Mouse (Mus musculus) embryonic facial prominence, embryonic 14.5 days (tissue): Measurements from ENCODE around the gene Prdm16. TPM values are rescaled to one million over a fixed set of nuclear protein-coding genes. Genes with fewer than 3 reads are reported as not detected.

Source experiments
- ATAC-seq: fragments of 200-750 bp; cut with Nextera tagmentation; 2 replicates; pipeline ENCODE4 v1.8.0; 2017; ENCODE audit warnings: low read depth, moderate number of reproducible peaks, moderate TSS enrichment
- DNase-seq: peaks from one replicate; pipeline ENCODE4 v3.0.0-alpha.2; 2015; ENCODE audit warnings: low spot score
- H3K27ac ChIP-seq: fragments of 300-500 bp; sonication (generic); replicated peaks from 2 replicates; pipeline ENCODE4 v1.5.1; 2014; ENCODE audit warnings: low read depth, mild to moderate bottlenecking, low read length, moderate library complexity
- H3K27me3 ChIP-seq: fragments of 300-500 bp; sonication (generic); replicated peaks from 2 replicates; pipeline ENCODE4 v1.6.1; 2014; ENCODE audit warnings: low read length; ENCODE audit not compliant: control insufficient read depth, insufficient read depth
- H3K36me3 ChIP-seq: fragments of 300-500 bp; sonication (generic); 2 replicates; pipeline ENCODE4 v1.6.1; 2014; ENCODE audit warnings: low read length, mixed read lengths; ENCODE audit not compliant: control insufficient read depth, insufficient read depth
- H3K4me1 ChIP-seq: fragments of 300-500 bp; sonication (generic); 2 replicates; pipeline ENCODE4 v1.6.1; 2014; ENCODE audit warnings: antibody characterized with exemption, low read length; ENCODE audit not compliant: control insufficient read depth, insufficient read depth
- H3K4me2 ChIP-seq: fragments of 300-500 bp; sonication (generic); 2 replicates; pipeline ENCODE4 v1.6.1; 2014; ENCODE audit warnings: low read depth, mild to moderate bottlenecking, low read length, moderate library complexity, mixed read lengths
- H3K4me3 ChIP-seq: fragments of 300-500 bp; sonication (generic); 2 replicates; pipeline ENCODE4 v1.5.1; 2014; ENCODE audit warnings: low read depth, mild to moderate bottlenecking, low read length
- H3K9ac ChIP-seq: fragments of 300-500 bp; sonication (generic); 2 replicates; pipeline ENCODE4 v1.6.1; 2014; ENCODE audit warnings: low read depth, mild to moderate bottlenecking, low read length, moderate library complexity, mixed read lengths
- H3K9me3 ChIP-seq: fragments of 300-500 bp; sonication (generic); 2 replicates; pipeline ENCODE4 v1.6.1; 2016; ENCODE audit warnings: low read length; ENCODE audit not compliant: control insufficient read depth
- WGBS: fragments of 180-500 bp; shearing (Covaris S2); extraction: QIAGEN DNeasy Blood & Tissue Kit; methylation state at CpG from one replicate; pipeline ENCODE4 v1.1.7; 2014; 5-methylcytosine and 5-hydroxymethylcytosine counted together
- polyA plus RNA-seq: library from polyadenylated mRNA; unstranded; fragments of >200 nt; fragmentation: Nextera tagmentation; extraction: Ambion mirVana; gene quantifications from 2 replicates; pipeline ENCODE4 v1.2.1, GENCODE M21; 2014

Gene Prdm16
- polyA plus RNA-seq, 1 experiment from 2014 or later = 12.7 TPM

DNA sequence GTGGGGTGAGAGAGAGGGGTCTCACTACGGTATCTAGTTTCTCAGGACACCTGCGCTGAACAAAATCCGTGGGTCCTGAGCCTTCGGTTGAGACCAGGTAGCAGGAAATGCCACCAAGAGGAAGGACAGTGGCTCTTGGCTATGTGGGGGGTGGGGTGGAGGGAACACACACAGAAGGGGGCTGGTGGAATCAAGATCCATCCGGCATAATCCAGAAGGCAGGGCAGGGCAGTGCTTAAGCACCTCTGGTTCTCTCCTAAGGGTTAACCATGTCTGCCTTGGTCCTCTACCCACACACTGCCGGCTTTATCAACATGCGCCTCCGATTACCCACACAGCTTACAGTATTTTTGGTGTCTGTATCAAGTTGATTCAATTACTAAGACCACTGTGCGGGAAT is 191.0 kb downstream of the Prdm16 start:
- Histone ChIP-seq H3K27ac (no peak overlapping the region), H3K9me3 (no peaks in the 10 kb centered on the region), H3K36me3 (no peaks in the 10 kb centered on the region), H3K4me3 (no peak overlapping the region), H3K9ac (no peak overlapping the region), H3K4me1 (peaks cover 6% of the 10 kb centered on the region), H3K27me3 (no peaks in the 10 kb centered on the region), H3K4me2 (no peak overlapping the region)
- DNase-seq = peak; percentile 32
- ATAC-seq = no peak
- WGBS = 48% methylated on average over 9 of the region's 9 CpGs

- Histone ChIP-seq H3K9ac (no peak overlapping the region), H3K4me2 (no peak overlapping the region), H3K4me1 (peaks cover 6% of the 10 kb centered on the region), H3K27ac (no peak overlapping the region), H3K4me3 (no peak overlapping the region), H3K36me3 (no peaks in the 10 kb centered on the region), H3K9me3 (no peaks in the 10 kb centered on the region), H3K27me3 (no peaks in the 10 kb centered on the region)
- WGBS = 38% methylated on average over 9 of the region's 9 CpGs
- ATAC-seq (no peak), DNase-seq (no peak)
These were observed 193.9 kb downstream of the Prdm16 start for GRCm38 (mm10) chr4:154442645-154443304.

- H3K27me3 ChIP-seq = no peaks in the 10 kb centered on the region
- H3K4me3 ChIP-seq = no peak overlapping the region
- no peak overlapping the region for H3K27ac ChIP-seq
- H3K36me3 ChIP-seq = no peaks in the 10 kb centered on the region
- no peak overlapping the region for H3K9ac ChIP-seq
- ATAC-seq = no peak
- WGBS = 60% methylated on average over 14 of the region's 14 CpGs
- H3K4me2 ChIP-seq = no peak overlapping the region
- peaks cover 4% of the 10 kb centered on the region; the same call in 1 of the 2 replicates for H3K9me3 ChIP-seq
- no peak for DNase-seq
- no peaks in the 10 kb centered on the region for H3K4me1 ChIP-seq
These were observed 197.1 kb downstream of the Prdm16 start for GRCm38 (mm10) chr4:154439455-154440052.

- peak; percentile 18; the same call in 1 of the 2 replicates for ATAC-seq
- H3K27me3 ChIP-seq = no peaks in the 10 kb centered on the region
These were observed 198.1 kb downstream of the Prdm16 start for GRCm38 (mm10) chr4:154438610-154439009.

DNA sequence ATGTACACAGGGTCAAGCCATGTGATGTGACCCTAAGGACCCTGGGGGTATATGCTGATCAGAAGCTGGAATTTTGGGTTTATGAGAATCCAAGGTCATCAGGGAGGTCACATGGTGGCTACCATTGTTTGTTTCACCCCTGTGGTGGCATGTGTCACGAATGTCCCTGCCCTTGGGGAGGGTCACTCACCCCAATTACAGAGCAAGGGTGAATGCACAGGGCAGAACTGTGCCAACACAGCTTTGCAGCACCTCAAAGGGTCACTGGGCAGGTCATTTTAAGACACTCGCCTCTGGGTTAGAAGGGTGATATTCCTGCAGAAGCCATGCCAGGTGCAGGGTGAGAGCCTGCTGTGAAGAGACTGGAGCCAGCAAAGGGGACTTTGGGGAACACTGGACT is 206.9 kb downstream of the Prdm16 start:
- Histone ChIP-seq H3K4me3 (no peak overlapping the region), H3K9me3 (no peaks in the 10 kb centered on the region), H3K9ac (no peak overlapping the region), H3K4me2 (no peak overlapping the region), H3K27me3 (peaks cover 12% of the 10 kb centered on the region; the same call in 1 of the 2 replicates), H3K4me1 (peaks cover 17% of the 10 kb centered on the region), H3K27ac (no peak overlapping the region), H3K36me3 (no peaks in the 10 kb centered on the region)
- DNase-seq (no peak), ATAC-seq (no peak)
- WGBS = 51% methylated on average over 2 of the region's 2 CpGs

More at GRCm38 (mm10) chr4:154438610-154439009, 198.1 kb downstream of the Prdm16 start:
- WGBS = 69% methylated on average over 15 of the region's 15 CpGs
- H3K9me3 ChIP-seq = peaks cover 4% of the 10 kb centered on the region; the same call in 1 of the 2 replicates
- H3K4me1 ChIP-seq = no peaks in the 10 kb centered on the region
- no peaks in the 10 kb centered on the region for H3K36me3 ChIP-seq
- DNase-seq = peak; percentile 31
- no peak overlapping the region for H3K9ac ChIP-seq
- H3K4me3 ChIP-seq = no peak overlapping the region
- no peak overlapping the region for H3K4me2 ChIP-seq
- H3K27ac ChIP-seq = no peak overlapping the region

- ATAC-seq (no peak), DNase-seq (no peak)
- 45% methylated on average over 7 of the region's 7 CpGs for WGBS
- H3K9ac ChIP-seq = no peak overlapping the region
- no peaks in the 10 kb centered on the region for H3K36me3 ChIP-seq
- no peak overlapping the region for H3K4me3 ChIP-seq
- H3K4me1 ChIP-seq = peaks cover 36% of the 10 kb centered on the region
- peaks cover 18% of the 10 kb centered on the region; the same call in 1 of the 2 replicates for H3K27me3 ChIP-seq
- no peaks in the 10 kb centered on the region for H3K9me3 ChIP-seq
- H3K4me2 ChIP-seq = no peak overlapping the region
- H3K27ac ChIP-seq = no peak overlapping the region
These were observed 209.8 kb downstream of the Prdm16 start for GRCm38 (mm10) chr4:154426901-154427300.

- H3K4me2 ChIP-seq = no peak overlapping the region
- H3K9ac ChIP-seq = no peak overlapping the region
- peak overlapping the region; percentile 31; the same call in 1 of the 2 replicates for H3K27ac ChIP-seq
- H3K27me3 ChIP-seq = peaks cover 18% of the 10 kb centered on the region; the same call in 1 of the 2 replicates
- WGBS = 40% methylated on average over 17 of the region's 17 CpGs
- no peaks in the 10 kb centered on the region for H3K36me3 ChIP-seq
- H3K4me1 ChIP-seq = peaks cover 46% of the 10 kb centered on the region
- DNase-seq = no peak
- peak; percentile 53; the same call in 1 of the 2 replicates for ATAC-seq
- H3K4me3 ChIP-seq = no peak overlapping the region
- H3K9me3 ChIP-seq = no peaks in the 10 kb centered on the region
These were observed 211.4 kb downstream of the Prdm16 start for GRCm38 (mm10) chr4:154425284-154425683.

- 0 out of 2 replicates have a peak overlapping the region, but pooled peaks have one; percentile 31 for H3K27ac ChIP-seq
- no peaks in the 10 kb centered on the region for H3K9me3 ChIP-seq
- H3K4me3 ChIP-seq = no peak overlapping the region
- 37% methylated on average over 11 of the region's 11 CpGs for WGBS
- ATAC-seq = no peak
- no peak overlapping the region for H3K4me2 ChIP-seq
- peak; percentile 57 for DNase-seq
- peaks cover 50% of the 10 kb centered on the region for H3K4me1 ChIP-seq
- no peak overlapping the region for H3K9ac ChIP-seq
- no peaks in the 10 kb centered on the region for H3K36me3 ChIP-seq
- H3K27me3 ChIP-seq = peaks cover 18% of the 10 kb centered on the region; the same call in 1 of the 2 replicates
These were observed 212.0 kb downstream of the Prdm16 start for GRCm38 (mm10) chr4:154424681-154425080.
